ENCODE assay signal across 8 mouse cellular contexts in genomic region chr8:70791975-70792691, GRCm38 (mm10). TPM values are rescaled to one million over a fixed set of nuclear protein-coding genes. Genes with fewer than 3 reads are reported as not detected.
DNase-seq lines count a peak whose midpoint lies in the region; ATAC-seq and TF ChIP-seq lines count a peak whose summit lies in the region.

No protein-coding gene starts in this region.

- peak overlapping the region; percentile 86 for H3K27ac ChIP-seq in embryonic facial prominence, embryonic 13.5 days
- H3K27ac ChIP-seq in limb, embryonic 14.5 days (replicated peaks; ENCODE audit: low read depth, low read length): peak overlapping the region; percentile 85
- H3K27ac ChIP-seq in midbrain, postnatal 0 days (ENCODE audit: low read depth, low read length): peak overlapping the region; percentile 86

- H3K4me3 ChIP-seq in embryonic facial prominence, embryonic 13.5 days: peak overlapping the region; percentile 76
- peak overlapping the region; percentile 74 for H3K4me3 ChIP-seq in limb, embryonic 14.5 days (replicated peaks; ENCODE audit: low read length)
- H3K4me3 ChIP-seq in midbrain, postnatal 0 days (ENCODE audit: low read depth, low read length): peak overlapping the region; percentile 65

- H3K27me3 ChIP-seq in embryonic facial prominence, embryonic 13.5 days: no peaks in the 10 kb centered on the region
- no peaks in the 10 kb centered on the region for H3K27me3 ChIP-seq in limb, embryonic 14.5 days (ENCODE audit: control insufficient read depth, insufficient read depth, low read length)
- no peaks in the 10 kb centered on the region for H3K27me3 ChIP-seq in midbrain, postnatal 0 days (ENCODE audit: insufficient read depth, low read length)

- H3K9me3 ChIP-seq in embryonic facial prominence, embryonic 13.5 days: no peaks in the 10 kb centered on the region
- H3K9me3 ChIP-seq in limb, embryonic 14.5 days (ENCODE audit: control insufficient read depth, low read length): no peaks in the 10 kb centered on the region
- H3K9me3 ChIP-seq in midbrain, postnatal 0 days (ENCODE audit: low read length): no peaks in the 10 kb centered on the region

- H3K36me3 ChIP-seq in embryonic facial prominence, embryonic 13.5 days: peaks cover 29% of the 10 kb centered on the region
- H3K36me3 ChIP-seq in limb, embryonic 14.5 days (ENCODE audit: control insufficient read depth, insufficient read depth, low read length): peaks cover 23% of the 10 kb centered on the region
- H3K36me3 ChIP-seq in midbrain, postnatal 0 days (ENCODE audit: insufficient read depth, low read length): peaks cover 13% of the 10 kb centered on the region

- 4% methylated on average over 58 of the region's 58 CpGs for WGBS in embryonic facial prominence, embryonic 13.5 days
- 5% methylated on average over 57 of the region's 58 CpGs for WGBS in limb, embryonic 14.5 days
- 5% methylated on average over 53 of the region's 58 CpGs for WGBS in midbrain, postnatal 0 days

- TF ChIP-seq CTCF in midbrain, postnatal 0 days (IDR thresholded peaks at IDR 0.05): no peak

- peak; percentile 81; the same call in 1 of the 2 replicates for TF ChIP-seq POLR2A in limb, embryonic 14.5 days (IDR thresholded peaks at IDR 0.05; ENCODE audit: borderline replicate concordance, extremely low read depth, insufficient read depth, insufficient read length)

- H3K9ac ChIP-seq in embryonic facial prominence, embryonic 13.5 days: peak overlapping the region; percentile 92
- peak overlapping the region; percentile 82 for H3K9ac ChIP-seq in limb, embryonic 14.5 days (ENCODE audit: low read depth, low read length, severe bottlenecking)
- peak overlapping the region; percentile 89 for H3K9ac ChIP-seq in midbrain, postnatal 0 days (replicated peaks; ENCODE audit: low read length, poor library complexity, severe bottlenecking)

- peak; percentile 79 for ATAC-seq in embryonic facial prominence, embryonic 13.5 days (ENCODE audit: insufficient number of reproducible peaks, insufficient read depth, low FRiP score, low TSS enrichment, low read depth)
- peak; percentile 85 for ATAC-seq in limb, embryonic 14.5 days (ENCODE audit: low FRiP score, low read depth)
- ATAC-seq in midbrain, postnatal 0 days (ENCODE audit: low FRiP score): peak; percentile 85

- peak; percentile 97 for DNase-seq in 3134 (ENCODE audit: extremely low read depth, insufficient read length, low spot score)
- DNase-seq in adrenal gland, postnatal 36 days: peak; percentile 99
- DNase-seq in heart, adult 8-10 months (ENCODE audit: low spot score): peak; percentile 95
- DNase-seq in kidney, adult 9 months: peak; percentile 98
- DNase-seq in limb, embryonic 14.5 days (ENCODE audit: low spot score): peak; percentile 96
- peak; percentile 97 for DNase-seq in midbrain, postnatal 0 days (ENCODE audit: low spot score)
- DNase-seq in spleen, postnatal 14 days (ENCODE audit: low spot score in 2 of 2): peak; percentile 95 to 97

- peaks cover 38% of the 10 kb centered on the region for H3K4me1 ChIP-seq in embryonic facial prominence, embryonic 13.5 days
- H3K4me1 ChIP-seq in limb, embryonic 14.5 days (ENCODE audit: control insufficient read depth, insufficient read depth, low read length): peaks cover 23% of the 10 kb centered on the region
- H3K4me1 ChIP-seq in midbrain, postnatal 0 days (ENCODE audit: insufficient read depth, low read length): peaks cover 16% of the 10 kb centered on the region

- peak overlapping the region; percentile 74 for H3K4me2 ChIP-seq in embryonic facial prominence, embryonic 13.5 days
- H3K4me2 ChIP-seq in limb, embryonic 14.5 days (replicated peaks; ENCODE audit: low read depth, low read length, severe bottlenecking): peak overlapping the region; percentile 85
- H3K4me2 ChIP-seq in midbrain, postnatal 0 days (ENCODE audit: low read depth, low read length, poor library complexity, severe bottlenecking): peak overlapping the region; percentile 76

RNA-seq across cellular contexts. Expression of gene Mast3, which starts 12.7 kb away (rescaled TPM):
- 10 to 100 TPM; 16.8 to 19.0 TPM for total RNA-seq in adrenal gland, postnatal 36 days (2021)
- 12.5 and 13.8 TPM in 2 replicates for polyA plus RNA-seq in embryonic facial prominence, embryonic 13.5 days (2015; fragmentation: Nextera tagmentation; extraction: Ambion mirVana)
- total RNA-seq in heart, adult 8-10 months (2022): 1 to 10 TPM; 6.5 to 8.4 (median 7.1) TPM
- 37.2 and 57.8 TPM in 2 replicates for polyA plus RNA-seq in limb, embryonic 14.5 days (2012; rRNA removed)
- 14.4 and 16.2 TPM in 2 replicates for polyA plus RNA-seq in limb, embryonic 14.5 days (2014; fragmentation: Nextera tagmentation; extraction: Ambion mirVana)
- total RNA-seq in midbrain, postnatal 0 days (2014; rRNA removed): 33.2 and 34.1 TPM in 2 replicates
- 20.2 and 24.0 TPM in 2 replicates for polyA plus RNA-seq in midbrain, postnatal 0 days (2015; fragmentation: Nextera tagmentation; extraction: Ambion mirVana)

RNA-seq across cellular contexts. Expression of gene Pik3r2, which starts 15.6 kb away (rescaled TPM):
- total RNA-seq in adrenal gland, postnatal 36 days (2021): 10 to 100 TPM; 35.6 to 51.5 TPM
- 76.8 and 85.4 TPM in 2 replicates for polyA plus RNA-seq in embryonic facial prominence, embryonic 13.5 days (2015; fragmentation: Nextera tagmentation; extraction: Ambion mirVana)
- 10 to 100 TPM; 19.3 to 24.1 (median 22.2) TPM for total RNA-seq in heart, adult 8-10 months (2022)
- polyA plus RNA-seq in limb, embryonic 14.5 days (2012; rRNA removed): 111 and 137 TPM in 2 replicates
- 73.5 and 74.7 TPM in 2 replicates for polyA plus RNA-seq in limb, embryonic 14.5 days (2014; fragmentation: Nextera tagmentation; extraction: Ambion mirVana)
- total RNA-seq in midbrain, postnatal 0 days (2014; rRNA removed): 141 and 159 TPM in 2 replicates
- polyA plus RNA-seq in midbrain, postnatal 0 days (2015; fragmentation: Nextera tagmentation; extraction: Ambion mirVana): 102 and 113 TPM in 2 replicates

RNA-seq across cellular contexts. Expression of gene Il12rb1, which starts 16.1 kb away (rescaled TPM):
- total RNA-seq in adrenal gland, postnatal 36 days (2021): not detected
- polyA plus RNA-seq in embryonic facial prominence, embryonic 13.5 days (2015; fragmentation: Nextera tagmentation; extraction: Ambion mirVana): 0.07 and 0.54 TPM in 2 replicates
- under 1 TPM in 2 of 4 experiments, not detected in 2; 0.16 to 0.49 TPM for total RNA-seq in heart, adult 8-10 months (2022)
- polyA plus RNA-seq in limb, embryonic 14.5 days (2012; rRNA removed): 0.04 and 0.13 TPM in 2 replicates
- 0.21 TPM in 1 of 2 replicates, not detected in the other for polyA plus RNA-seq in limb, embryonic 14.5 days (2014; fragmentation: Nextera tagmentation; extraction: Ambion mirVana)
- total RNA-seq in midbrain, postnatal 0 days (2014; rRNA removed): not detected in 2 replicates
- polyA plus RNA-seq in midbrain, postnatal 0 days (2015; fragmentation: Nextera tagmentation; extraction: Ambion mirVana): not detected in 2 replicates

RNA-seq across cellular contexts. Expression of gene Mpv17l2, which starts 31.4 kb away (rescaled TPM):
- 100 to 1,000 TPM; 119 to 155 TPM for total RNA-seq in adrenal gland, postnatal 36 days (2021)
- polyA plus RNA-seq in embryonic facial prominence, embryonic 13.5 days (2015; fragmentation: Nextera tagmentation; extraction: Ambion mirVana): 29.3 and 36.7 TPM in 2 replicates
- 10 to 100 TPM; 23.2 to 32.5 (median 27.7) TPM for total RNA-seq in heart, adult 8-10 months (2022)
- 27.7 and 41.6 TPM in 2 replicates for polyA plus RNA-seq in limb, embryonic 14.5 days (2012; rRNA removed)
- 36.0 and 40.3 TPM in 2 replicates for polyA plus RNA-seq in limb, embryonic 14.5 days (2014; fragmentation: Nextera tagmentation; extraction: Ambion mirVana)
- 27.8 and 29.2 TPM in 2 replicates for total RNA-seq in midbrain, postnatal 0 days (2014; rRNA removed)
- 43.7 and 45.8 TPM in 2 replicates for polyA plus RNA-seq in midbrain, postnatal 0 days (2015; fragmentation: Nextera tagmentation; extraction: Ambion mirVana)

RNA-seq across cellular contexts. Expression of gene Rab3a, which starts 37.7 kb away (rescaled TPM):
- total RNA-seq in adrenal gland, postnatal 36 days (2021): 10 to 100 TPM; 68.6 to 78.2 TPM
- 23.8 TPM in 2 replicates for polyA plus RNA-seq in embryonic facial prominence, embryonic 13.5 days (2015; fragmentation: Nextera tagmentation; extraction: Ambion mirVana)
- 10 to 100 TPM; 46.3 to 60.7 (median 50.6) TPM for total RNA-seq in heart, adult 8-10 months (2022)
- 27.2 and 36.6 TPM in 2 replicates for polyA plus RNA-seq in limb, embryonic 14.5 days (2012; rRNA removed)
- 19.8 and 20.1 TPM in 2 replicates for polyA plus RNA-seq in limb, embryonic 14.5 days (2014; fragmentation: Nextera tagmentation; extraction: Ambion mirVana)
- total RNA-seq in midbrain, postnatal 0 days (2014; rRNA removed): 649 and 670 TPM in 2 replicates
- 726 and 813 TPM in 2 replicates for polyA plus RNA-seq in midbrain, postnatal 0 days (2015; fragmentation: Nextera tagmentation; extraction: Ambion mirVana)

Comparison
In these comparisons a context has a peak if more than half of its experiments do, and no peak if none do; other contexts are left out.
1. Peak in every context shown above with its lines: DNase-seq, ATAC-seq, H3K4me3 ChIP-seq and H3K27ac ChIP-seq.